Mouse (Mus musculus) liver, adult 2 months (tissue): Measurements from ENCODE around the gene Tspyl1.
"Not testable (repeated sequence)": the region's sequence is repeated elsewhere in the genome, so short reads cannot be mapped to it uniquely, and the experiment has no call there.

ENCODE experiments used
- CTCF ChIP-seq: fragments of 200-500 bp; IDR thresholded peaks from 2 replicates; pipeline ENCODE4 v1.5.1; 2011; ENCODE audit warnings: low read depth, low read length, control low read depth
- POLR2A ChIP-seq: fragments of 200-500 bp; IDR thresholded peaks from 2 replicates; pipeline ENCODE4 v1.6.1; 2011; ENCODE audit warnings: low read length, control low read depth; ENCODE audit not compliant: insufficient read depth; ENCODE audit errors: extremely low read depth

DNA sequence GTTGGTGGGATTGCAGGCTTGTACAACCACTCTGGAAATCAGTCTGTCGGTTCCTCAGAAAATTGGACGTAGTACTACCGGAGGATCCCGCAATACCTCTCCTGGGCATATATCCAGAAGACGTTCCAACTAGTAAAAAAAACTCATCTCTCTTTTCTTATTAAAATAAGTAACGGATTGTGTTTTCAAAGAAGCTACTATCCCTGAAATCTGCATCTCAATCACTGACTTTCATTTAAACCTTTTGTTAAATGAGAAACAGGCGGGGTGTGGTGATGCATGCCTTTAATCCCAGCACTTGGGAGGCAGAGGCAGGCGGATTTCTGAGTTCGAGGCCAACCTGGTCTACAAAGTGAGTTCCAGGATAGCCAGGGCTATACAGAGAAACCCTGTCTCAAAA lies 29.2 kb upstream of the Tspyl1 start:
- not testable (repeated sequence) for TF ChIP-seq CTCF, POLR2A
